Mouse (Mus musculus) embryonic fibroblast, embryonic 13.5 days (primary cell): ENCODE data around the gene Sirt4.

Experiments used
- CTCF ChIP-seq: IDR thresholded peaks from 2 replicates; pipeline ENCODE4 v1.5.1; 2011; ENCODE audit warnings: mild to moderate bottlenecking, control low read depth, low read length, moderate library complexity, borderline replicate concordance; ENCODE audit not compliant: insufficient read depth
- POLR2A ChIP-seq: IDR thresholded peaks from 2 replicates; pipeline ENCODE4 v1.6.1; 2011; ENCODE audit warnings: low read depth, mild to moderate bottlenecking, control low read depth, low read length, moderate library complexity

GRCm38 (mm10) chr5:115458918-115459317 is 25.6 kb downstream of the Sirt4 start:
- no peak for TF ChIP-seq POLR2A
- no peak for TF ChIP-seq CTCF
